Mouse (Mus musculus) layer of hippocampus, postnatal 36 days (tissue): ENCODE measurements around the gene Rpa2. TPM values are rescaled to one million over a fixed set of nuclear protein-coding genes. Genes with fewer than 3 reads are reported as not detected.
A peak's percentile ranks its signal among the peaks of the same experiment; 100 is the strongest.
"Not testable (repeated sequence)": the region's sequence is repeated elsewhere in the genome, so short reads cannot be mapped to it uniquely, and the experiment has no call there.

ENCODE experiments used
- DNase-seq, 2 experiments: peaks; one replicate each; pipeline ENCODE4 v3.0.0; 2022
- total RNA-seq, 2 experiments: library from RNA; stranded (reverse); gene quantifications; 2 replicates each; pipeline ENCODE4 v1.2.3; 2021

Gene Rpa2
- total RNA-seq, result 10 to 100 TPM; 12.8 to 13.5 TPM

- peak; percentile 97 to 98 for DNase-seq
These were observed at the start of gene Rpa2 for GRCm38 (mm10) chr4:132767914-132768876. TSS of gene Rpa2 (plus strand) at chr4:132768332.

- DNase-seq, result no peak
These were observed 39.9 kb upstream of the Rpa2 start for GRCm38 (mm10) chr4:132728233-132728632.

GRCm38 (mm10) chr4:132731616-132732015 is 36.5 kb upstream of the Rpa2 start:
- no peak for DNase-seq

GRCm38 (mm10) chr4:132732148-132732684 is 35.9 kb upstream of the Rpa2 start, which contains the start of gene Xkr8:
TSS of gene Xkr8 (minus strand) at chr4:132732546.
- peak; percentile 58 to 71 for DNase-seq

- no peak for DNase-seq
These were observed 34.9 kb upstream of the Rpa2 start for GRCm38 (mm10) chr4:132733071-132733770.

- no peak for DNase-seq
These were observed 33.4 kb upstream of the Rpa2 start for GRCm38 (mm10) chr4:132734766-132735165.

GRCm38 (mm10) chr4:132735389-132735788 is 32.7 kb upstream of the Rpa2 start:
- no peak for DNase-seq

GRCm38 (mm10) chr4:132735894-132736293 is 32.2 kb upstream of the Rpa2 start:
- no peak for DNase-seq

GRCm38 (mm10) chr4:132737154-132737553 is 31.0 kb upstream of the Rpa2 start:
- not testable (repeated sequence) for DNase-seq

- no peak for DNase-seq
These were observed 26.6 kb upstream of the Rpa2 start for GRCm38 (mm10) chr4:132741491-132741890.

- DNase-seq, result peak; percentile 49 to 58
These were observed 23.9 kb upstream of the Rpa2 start for GRCm38 (mm10) chr4:132743992-132744911.

GRCm38 (mm10) chr4:132746911-132747517 is 21.1 kb upstream of the Rpa2 start:
- no peak for DNase-seq

- DNase-seq, result no peak
These were observed 20.4 kb upstream of the Rpa2 start for GRCm38 (mm10) chr4:132747664-132748259.

GRCm38 (mm10) chr4:132748778-132749177 is 19.4 kb upstream of the Rpa2 start:
- DNase-seq, result no peak

GRCm38 (mm10) chr4:132749258-132749982 is 18.7 kb upstream of the Rpa2 start:
- DNase-seq, result no peak

- DNase-seq, result no peak
These were observed 15.1 kb upstream of the Rpa2 start for GRCm38 (mm10) chr4:132752992-132753391.

- peak; percentile 68 to 69 for DNase-seq
These were observed 11.2 kb upstream of the Rpa2 start, which contains the start of gene Smpdl3b for GRCm38 (mm10) chr4:132756974-132757373. TSS of gene Smpdl3b (minus strand) at chr4:132757252.

GRCm38 (mm10) chr4:132757633-132758351 is 10.3 kb upstream of the Rpa2 start:
- DNase-seq, result no peak

- DNase-seq, result no peak
These were observed 7.8 kb upstream of the Rpa2 start for GRCm38 (mm10) chr4:132760296-132760695.
